Mouse (Mus musculus) kidney, embryonic 16.5 days (tissue): ENCODE results near the gene Treml1. TPM values are rescaled to one million over a fixed set of nuclear protein-coding genes. Genes with fewer than 3 reads are reported as not detected.

Experiments
- ATAC-seq: fragments of 200-750 bp; cut with Nextera tagmentation; 2 replicates; pipeline ENCODE4 v1.8.0; 2017; ENCODE audit warnings: moderate TSS enrichment; ENCODE audit not compliant: low FRiP score, low TSS enrichment
- H3K27ac ChIP-seq: fragments of 300-500 bp; sonication (generic); 2 replicates; pipeline ENCODE4 v1.5.1; 2014; ENCODE audit warnings: low read length
- H3K27me3 ChIP-seq: fragments of 300-500 bp; sonication (generic); 2 replicates; pipeline ENCODE4 v1.6.1; 2014; ENCODE audit warnings: low read length, control low read depth, mixed read lengths; ENCODE audit not compliant: insufficient read depth
- H3K36me3 ChIP-seq: fragments of 300-500 bp; sonication (generic); 2 replicates; pipeline ENCODE4 v1.6.1; 2014; ENCODE audit warnings: low read length, control low read depth, mixed read lengths; ENCODE audit not compliant: insufficient read depth
- H3K4me1 ChIP-seq: fragments of 300-500 bp; sonication (generic); 2 replicates; pipeline ENCODE4 v1.6.1; 2014; ENCODE audit warnings: low read length, control low read depth, mixed read lengths; ENCODE audit not compliant: insufficient read depth
- H3K4me2 ChIP-seq: fragments of 300-500 bp; sonication (generic); replicated peaks from 2 replicates; pipeline ENCODE4 v1.6.1; 2014; ENCODE audit warnings: low read depth, low read length
- H3K4me3 ChIP-seq: fragments of 300-500 bp; sonication (generic); 2 replicates; pipeline ENCODE4 v1.5.1; 2014; ENCODE audit warnings: mild to moderate bottlenecking, low read length
- H3K9ac ChIP-seq: fragments of 300-500 bp; sonication (generic); replicated peaks from 2 replicates; pipeline ENCODE4 v1.6.1; 2014; ENCODE audit warnings: low read length
- H3K9me3 ChIP-seq: fragments of 300-500 bp; sonication (generic); 2 replicates; pipeline ENCODE4 v1.6.1; 2016; ENCODE audit warnings: low read length, control low read depth
- WGBS: fragments of 180-500 bp; shearing (Covaris S2); extraction: QIAGEN DNeasy Blood & Tissue Kit; methylation state at CpG from one replicate; pipeline ENCODE4 v1.1.7; 2014; 5-methylcytosine and 5-hydroxymethylcytosine counted together
- polyA plus RNA-seq: library from polyadenylated mRNA; unstranded; fragments of >200 nt; fragmentation: Nextera tagmentation; extraction: Ambion mirVana; gene quantifications from 2 replicates; pipeline ENCODE4 v1.2.1, GENCODE M21; 2015

Treml1 gene
- polyA plus RNA-seq, 1 experiment from 2014 or later, result 0.59 TPM

- no peaks in the 10 kb centered on the region for H3K4me1 ChIP-seq
- no peaks in the 10 kb centered on the region for H3K36me3 ChIP-seq
- H3K27me3 ChIP-seq, result no peaks in the 10 kb centered on the region
- no peak for ATAC-seq
- no peaks in the 10 kb centered on the region for H3K9me3 ChIP-seq
- no peak overlapping the region for H3K27ac ChIP-seq
- 89% methylated on average over 2 of the region's 2 CpGs for WGBS
- no peak overlapping the region for H3K4me3 ChIP-seq
- H3K9ac ChIP-seq, result no peak overlapping the region
- no peak overlapping the region for H3K4me2 ChIP-seq
Measured at GRCm38 (mm10) chr17:48332524-48332923, 27.2 kb upstream of the Treml1 start.

GRCm38 (mm10) chr17:48334186-48334585 is 25.5 kb upstream of the Treml1 start:
- no peaks in the 10 kb centered on the region for H3K9me3 ChIP-seq
- H3K27me3 ChIP-seq, result no peaks in the 10 kb centered on the region
- no peak for ATAC-seq
- H3K4me1 ChIP-seq, result no peaks in the 10 kb centered on the region
- no peak overlapping the region for H3K27ac ChIP-seq
- no peak overlapping the region for H3K4me2 ChIP-seq
- H3K36me3 ChIP-seq, result no peaks in the 10 kb centered on the region
- no peak overlapping the region for H3K4me3 ChIP-seq
- no peak overlapping the region for H3K9ac ChIP-seq
- WGBS, result 89% methylated on average over 4 of the region's 4 CpGs

GRCm38 (mm10) chr17:48336857-48337256 is 22.9 kb upstream of the Treml1 start:
- no peak for ATAC-seq
- H3K4me2 ChIP-seq, result no peak overlapping the region
- 2% methylated on average over 6 of the region's 6 CpGs for WGBS

GRCm38 (mm10) chr17:48340267-48340666 is 19.4 kb upstream of the Treml1 start:
- Histone ChIP-seq H3K9ac (no peak overlapping the region), H3K27me3 (no peaks in the 10 kb centered on the region), H3K27ac (no peak overlapping the region), H3K9me3 (no peaks in the 10 kb centered on the region), H3K4me2 (no peak overlapping the region), H3K36me3 (no peaks in the 10 kb centered on the region), H3K4me3 (no peak overlapping the region), H3K4me1 (no peaks in the 10 kb centered on the region)
- ATAC-seq, result no peak
- 96% methylated on average over 1 of the region's 1 CpGs for WGBS

More at GRCm38 (mm10) chr17:48336857-48337256, 22.9 kb upstream of the Treml1 start:
- H3K27ac ChIP-seq, result no peak overlapping the region
- no peak overlapping the region for H3K4me3 ChIP-seq
- H3K27me3 ChIP-seq, result no peaks in the 10 kb centered on the region
- H3K9me3 ChIP-seq, result no peaks in the 10 kb centered on the region
- no peak overlapping the region for H3K9ac ChIP-seq
- H3K36me3 ChIP-seq, result no peaks in the 10 kb centered on the region
- H3K4me1 ChIP-seq, result no peaks in the 10 kb centered on the region

GRCm38 (mm10) chr17:48341947-48342346 is 17.8 kb upstream of the Treml1 start:
- H3K36me3 ChIP-seq, result no peaks in the 10 kb centered on the region
- H3K4me2 ChIP-seq, result no peak overlapping the region
- ATAC-seq, result no peak
- H3K4me3 ChIP-seq, result no peak overlapping the region
- no peak overlapping the region for H3K27ac ChIP-seq
- WGBS, result 73% methylated on average over 3 of the region's 3 CpGs
- H3K4me1 ChIP-seq, result no peaks in the 10 kb centered on the region
- H3K9me3 ChIP-seq, result no peaks in the 10 kb centered on the region
- no peak overlapping the region for H3K9ac ChIP-seq
- no peaks in the 10 kb centered on the region for H3K27me3 ChIP-seq

GRCm38 (mm10) chr17:48343065-48343464 is 16.7 kb upstream of the Treml1 start:
- Histone ChIP-seq H3K4me3 (no peak overlapping the region), H3K9ac (no peak overlapping the region), H3K4me1 (no peaks in the 10 kb centered on the region), H3K36me3 (no peaks in the 10 kb centered on the region), H3K27me3 (no peaks in the 10 kb centered on the region), H3K9me3 (no peaks in the 10 kb centered on the region), H3K27ac (no peak overlapping the region), H3K4me2 (no peak overlapping the region)
- no peak for ATAC-seq
- 86% methylated on average over 2 of the region's 2 CpGs for WGBS

- Histone ChIP-seq H3K4me3 (no peak overlapping the region), H3K9me3 (no peaks in the 10 kb centered on the region), H3K4me1 (no peaks in the 10 kb centered on the region), H3K36me3 (no peaks in the 10 kb centered on the region), H3K27ac (no peak overlapping the region), H3K9ac (no peak overlapping the region), H3K4me2 (no peak overlapping the region), H3K27me3 (no peaks in the 10 kb centered on the region)
- no peak for ATAC-seq
- WGBS, result 86% methylated on average over 4 of the region's 4 CpGs
Measured at GRCm38 (mm10) chr17:48345824-48346223, 13.9 kb upstream of the Treml1 start.

GRCm38 (mm10) chr17:48346231-48346630 is 13.5 kb upstream of the Treml1 start, which contains the start of gene Trem2:
Gene Trem2, plus strand, starts transcription at chr17:48346401.
- Histone ChIP-seq H3K4me3 (no peak within 1 kb of the TSS), H3K4me2 (no peak within 1 kb of the TSS), H3K27me3 (no peaks in the 10 kb centered on the region), H3K27ac (no peak within 1 kb of the TSS), H3K36me3 (no peaks in the 10 kb centered on the region), H3K9me3 (no peaks in the 10 kb centered on the region), H3K9ac (no peak within 1 kb of the TSS), H3K4me1 (no peaks in the 10 kb centered on the region)
- no peak for ATAC-seq
- 66% methylated on average over 5 of the region's 5 CpGs for WGBS

GRCm38 (mm10) chr17:48346834-48347233 is 12.9 kb upstream of the Treml1 start:
- Histone ChIP-seq H3K4me1 (no peaks in the 10 kb centered on the region), H3K27ac (no peak overlapping the region), H3K4me3 (no peak overlapping the region), H3K27me3 (no peaks in the 10 kb centered on the region), H3K9me3 (no peaks in the 10 kb centered on the region), H3K9ac (no peak overlapping the region), H3K4me2 (no peak overlapping the region), H3K36me3 (no peaks in the 10 kb centered on the region)
- WGBS, result 70% methylated on average over 4 of the region's 4 CpGs
- no peak for ATAC-seq

- Histone ChIP-seq H3K4me3 (no peak overlapping the region), H3K27me3 (no peaks in the 10 kb centered on the region), H3K36me3 (no peaks in the 10 kb centered on the region), H3K9ac (no peak overlapping the region), H3K4me1 (no peaks in the 10 kb centered on the region), H3K27ac (no peak overlapping the region), H3K4me2 (no peak overlapping the region), H3K9me3 (no peaks in the 10 kb centered on the region)
- no peak for ATAC-seq
- WGBS, result 74% methylated on average over 2 of the region's 2 CpGs
Measured at GRCm38 (mm10) chr17:48347287-48347686, 12.4 kb upstream of the Treml1 start.
